Mouse (Mus musculus): ENCODE measurements around the gene Akap7. TPM values are rescaled to one million over a fixed set of nuclear protein-coding genes. Genes with fewer than 3 reads are reported as not detected.

Gene Akap7
- polyA plus RNA-seq, 1 experiment from 2014 or later = 20.7 TPM

- H3K27me3 ChIP-seq = no peaks in the 10 kb centered on the region
- ATAC-seq (ENCODE audit: low FRiP score) = 0 out of 2 replicates have a peak, but pooled peaks have one; percentile 51
- no peak overlapping the region for H3K27ac ChIP-seq
- H3K36me3 ChIP-seq (replicated peaks) = no peaks in the 10 kb centered on the region
- no peak overlapping the region for H3K4me2 ChIP-seq
- WGBS = 31% methylated on average over 9 of the region's 9 CpGs
- H3K4me3 ChIP-seq (replicated peaks) = no peak overlapping the region
- no peak overlapping the region for H3K9ac ChIP-seq
- no peaks in the 10 kb centered on the region for H3K9me3 ChIP-seq
- H3K4me1 ChIP-seq = no peaks in the 10 kb centered on the region; the same call in 1 of the 2 replicates
Measured at GRCm38 (mm10) chr10:25239156-25239555, 68.5 kb downstream of the Akap7 start.

- 0 out of 2 replicates have a peak, but pooled peaks cover 3% of the 10 kb centered on the region for H3K4me1 ChIP-seq
- no peak overlapping the region for H3K27ac ChIP-seq
- no peak for ATAC-seq (ENCODE audit: low FRiP score)
- H3K27me3 ChIP-seq = no peaks in the 10 kb centered on the region
- WGBS = 85% methylated on average over 1 of the region's 1 CpGs
- no peak overlapping the region for H3K9ac ChIP-seq
- H3K4me3 ChIP-seq (replicated peaks) = no peak overlapping the region
- H3K36me3 ChIP-seq (replicated peaks) = no peaks in the 10 kb centered on the region
- no peak overlapping the region for H3K4me2 ChIP-seq
- no peaks in the 10 kb centered on the region for H3K9me3 ChIP-seq
Measured at GRCm38 (mm10) chr10:25234080-25234479, 73.6 kb downstream of the Akap7 start.

- no peak for ATAC-seq (ENCODE audit: low FRiP score)
- WGBS = 71% methylated on average over 3 of the region's 3 CpGs
- Histone ChIP-seq H3K4me2 (no peak overlapping the region), H3K27ac (no peak overlapping the region), H3K4me1 (0 out of 2 replicates have a peak, but pooled peaks cover 3% of the 10 kb centered on the region), H3K36me3 (replicated peaks) (no peaks in the 10 kb centered on the region), H3K9me3 (no peaks in the 10 kb centered on the region), H3K4me3 (replicated peaks) (no peak overlapping the region), H3K9ac (no peak overlapping the region), H3K27me3 (no peaks in the 10 kb centered on the region)
Measured at GRCm38 (mm10) chr10:25232700-25233099, 75.0 kb downstream of the Akap7 start.

GRCm38 (mm10) chr10:25231358-25231757 is 76.3 kb downstream of the Akap7 start:
- no peaks in the 10 kb centered on the region for H3K36me3 ChIP-seq (replicated peaks)
- no peak overlapping the region for H3K27ac ChIP-seq
- H3K9ac ChIP-seq = no peak overlapping the region
- no peak overlapping the region for H3K4me3 ChIP-seq (replicated peaks)
- H3K9me3 ChIP-seq = no peaks in the 10 kb centered on the region
- no peaks in the 10 kb centered on the region for H3K27me3 ChIP-seq
- H3K4me2 ChIP-seq = no peak overlapping the region
- H3K4me1 ChIP-seq = 0 out of 2 replicates have a peak, but pooled peaks cover 3% of the 10 kb centered on the region
- 21% methylated on average over 5 of the region's 5 CpGs for WGBS
- no peak for ATAC-seq (ENCODE audit: low FRiP score)

- peaks cover 1% of the 10 kb centered on the region; the same call in 1 of the 2 replicates for H3K4me1 ChIP-seq
- no peak for ATAC-seq (ENCODE audit: low FRiP score)
- H3K27me3 ChIP-seq = no peaks in the 10 kb centered on the region
- 91% methylated on average over 5 of the region's 5 CpGs for WGBS
- no peak overlapping the region for H3K27ac ChIP-seq
- H3K4me2 ChIP-seq = no peak overlapping the region
- no peaks in the 10 kb centered on the region for H3K9me3 ChIP-seq
- no peak overlapping the region for H3K4me3 ChIP-seq (replicated peaks)
- no peaks in the 10 kb centered on the region for H3K36me3 ChIP-seq (replicated peaks)
- no peak overlapping the region for H3K9ac ChIP-seq
Measured at GRCm38 (mm10) chr10:25224371-25224770, 83.3 kb downstream of the Akap7 start.

- Histone ChIP-seq H3K4me2 (no peak overlapping the region), H3K36me3 (replicated peaks) (no peaks in the 10 kb centered on the region), H3K9me3 (no peaks in the 10 kb centered on the region), H3K27ac (no peak overlapping the region), H3K27me3 (no peaks in the 10 kb centered on the region), H3K9ac (no peak overlapping the region), H3K4me3 (replicated peaks) (no peak overlapping the region), H3K4me1 (peaks cover 3% of the 10 kb centered on the region; the same call in 1 of the 2 replicates)
- 97% methylated on average over 3 of the region's 3 CpGs for WGBS
- ATAC-seq (ENCODE audit: low FRiP score) = no peak
Measured at GRCm38 (mm10) chr10:25220754-25221153, 86.9 kb downstream of the Akap7 start.

GRCm38 (mm10) chr10:25219901-25220495 is 87.7 kb downstream of the Akap7 start:
- ATAC-seq (ENCODE audit: low FRiP score) = no peak
- Histone ChIP-seq H3K4me3 (replicated peaks) (no peak overlapping the region), H3K27me3 (no peaks in the 10 kb centered on the region)

GRCm38 (mm10) chr10:25219220-25219628 is 88.4 kb downstream of the Akap7 start:
- Histone ChIP-seq H3K36me3 (replicated peaks) (no peaks in the 10 kb centered on the region), H3K9me3 (no peaks in the 10 kb centered on the region), H3K27me3 (no peaks in the 10 kb centered on the region), H3K4me1 (peaks cover 3% of the 10 kb centered on the region; the same call in 1 of the 2 replicates), H3K9ac (peak overlapping the region; percentile 40; the same call in 1 of the 2 replicates), H3K27ac (no peak overlapping the region), H3K4me3 (replicated peaks) (no peak overlapping the region), H3K4me2 (peak overlapping the region; percentile 36)
- ATAC-seq (ENCODE audit: low FRiP score) = peak; percentile 83
- WGBS = 17% methylated on average over 7 of the region's 7 CpGs

More at GRCm38 (mm10) chr10:25219901-25220495, 87.7 kb downstream of the Akap7 start:
- Histone ChIP-seq H3K9ac (no peak overlapping the region), H3K9me3 (no peaks in the 10 kb centered on the region), H3K36me3 (replicated peaks) (no peaks in the 10 kb centered on the region), H3K27ac (no peak overlapping the region), H3K4me2 (no peak overlapping the region), H3K4me1 (peaks cover 3% of the 10 kb centered on the region; the same call in 1 of the 2 replicates)
- WGBS = 84% methylated on average over 15 of the region's 15 CpGs

- H3K27ac ChIP-seq = no peak overlapping the region
- H3K4me3 ChIP-seq (replicated peaks) = no peak overlapping the region
- 72% methylated on average over 7 of the region's 7 CpGs for WGBS
- H3K9ac ChIP-seq = no peak overlapping the region
- H3K4me2 ChIP-seq = no peak overlapping the region
- H3K36me3 ChIP-seq (replicated peaks) = no peaks in the 10 kb centered on the region
- no peaks in the 10 kb centered on the region for H3K9me3 ChIP-seq
- 0 out of 2 replicates have a peak, but pooled peaks have one; percentile 41 for ATAC-seq (ENCODE audit: low FRiP score)
- H3K4me1 ChIP-seq = peaks cover 3% of the 10 kb centered on the region; the same call in 1 of the 2 replicates
- H3K27me3 ChIP-seq = no peaks in the 10 kb centered on the region
Measured at GRCm38 (mm10) chr10:25218746-25219145, 88.9 kb downstream of the Akap7 start.

- WGBS = 88% methylated on average over 3 of the region's 3 CpGs
Measured at GRCm38 (mm10) chr10:25215977-25216376, 91.7 kb downstream of the Akap7 start.

GRCm38 (mm10) chr10:25213716-25214115 is 94.0 kb downstream of the Akap7 start:
- H3K4me3 ChIP-seq (replicated peaks) = no peak overlapping the region
- no peaks in the 10 kb centered on the region for H3K36me3 ChIP-seq (replicated peaks)
- no peak overlapping the region for H3K9ac ChIP-seq
- WGBS = 91% methylated on average over 4 of the region's 4 CpGs
- no peaks in the 10 kb centered on the region for H3K4me1 ChIP-seq
- ATAC-seq (ENCODE audit: low FRiP score) = no peak
- H3K27ac ChIP-seq = no peak overlapping the region
- H3K27me3 ChIP-seq = no peaks in the 10 kb centered on the region
- H3K4me2 ChIP-seq = no peak overlapping the region
- H3K9me3 ChIP-seq = no peaks in the 10 kb centered on the region

More at GRCm38 (mm10) chr10:25215977-25216376, 91.7 kb downstream of the Akap7 start:
- peaks cover 3% of the 10 kb centered on the region; the same call in 1 of the 2 replicates for H3K4me1 ChIP-seq
- no peak overlapping the region for H3K4me3 ChIP-seq (replicated peaks)
- H3K36me3 ChIP-seq (replicated peaks) = no peaks in the 10 kb centered on the region
- no peaks in the 10 kb centered on the region for H3K27me3 ChIP-seq
- ATAC-seq (ENCODE audit: low FRiP score) = no peak
- H3K9ac ChIP-seq = no peak overlapping the region
- no peak overlapping the region for H3K4me2 ChIP-seq
- no peaks in the 10 kb centered on the region for H3K9me3 ChIP-seq
- H3K27ac ChIP-seq = no peak overlapping the region

GRCm38 (mm10) chr10:25208619-25209018 is 99.1 kb downstream of the Akap7 start:
- WGBS = 45% methylated on average over 7 of the region's 7 CpGs
- peaks cover 4% of the 10 kb centered on the region for H3K4me1 ChIP-seq
- no peak overlapping the region for H3K4me2 ChIP-seq
- 0 out of 2 replicates have a peak, but pooled peaks have one; percentile 23 for ATAC-seq (ENCODE audit: low FRiP score)
- no peak overlapping the region for H3K4me3 ChIP-seq (replicated peaks)
- no peaks in the 10 kb centered on the region for H3K36me3 ChIP-seq (replicated peaks)
- no peaks in the 10 kb centered on the region for H3K27me3 ChIP-seq
- H3K9ac ChIP-seq = no peak overlapping the region
- H3K9me3 ChIP-seq = no peaks in the 10 kb centered on the region
- H3K27ac ChIP-seq = no peak overlapping the region

GRCm38 (mm10) chr10:25207866-25208265 is 99.8 kb downstream of the Akap7 start:
- Histone ChIP-seq H3K27ac (no peak overlapping the region), H3K36me3 (replicated peaks) (no peaks in the 10 kb centered on the region), H3K4me3 (replicated peaks) (no peak overlapping the region), H3K27me3 (no peaks in the 10 kb centered on the region), H3K9ac (no peak overlapping the region), H3K4me2 (no peak overlapping the region), H3K4me1 (peaks cover 4% of the 10 kb centered on the region), H3K9me3 (no peaks in the 10 kb centered on the region)
- WGBS = 46% methylated on average over 6 of the region's 6 CpGs
- ATAC-seq (ENCODE audit: low FRiP score) = no peak

All from forebrain, embryonic 12.5 days (tissue).